Mouse (Mus musculus) layer of hippocampus, postnatal 25 days (tissue): ENCODE measurements around the gene Wdr34. TPM values are rescaled to one million over a fixed set of nuclear protein-coding genes. Genes with fewer than 3 reads are reported as not detected.

Experiments used
- DNase-seq, 2 experiments: peaks; one replicate each; pipeline ENCODE4 v3.0.0; 2022; ENCODE audit warnings: mixed read lengths in 2 of 2, low spot score in 1 of 2; ENCODE audit errors: extremely low spot score in 1 of 2
- microRNA-seq, 2 experiments: library from miRNA; unstranded; fragments of <30 nt; microRNA quantifications; one replicate each; pipeline ENCODE4 v1.2.0; 2021
- total RNA-seq, 2 experiments: library from RNA; stranded (reverse); gene quantifications; 2 replicates each; pipeline ENCODE4 v1.2.3; 2021

Wdr34 gene
- total RNA-seq, 2 experiments from 2014 or later = 32.5 to 33.0 TPM

DNA sequence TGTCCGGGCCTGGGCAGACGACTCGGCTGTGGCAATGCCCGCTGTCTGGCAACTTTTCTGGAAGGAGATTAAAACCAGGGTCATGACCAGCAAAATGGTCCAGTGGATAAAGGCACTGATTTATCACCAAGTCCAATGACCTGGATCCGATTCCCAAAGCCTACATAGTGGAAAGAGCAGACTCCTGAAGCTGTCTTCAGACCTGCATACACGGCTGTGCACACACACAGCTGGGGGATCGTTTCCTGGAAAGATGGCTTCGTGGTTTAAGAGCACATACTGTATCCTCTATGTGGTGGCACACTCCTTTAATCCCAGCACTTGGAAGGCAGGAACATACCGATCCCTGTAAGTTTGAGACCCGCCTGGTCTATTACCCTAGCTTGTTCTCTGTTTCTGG is 10.3 kb downstream of the Wdr34 start:
- DNase-seq = no peak

- no peak for DNase-seq
Observed at GRCm38 (mm10) chr2:30037762-30038161, 10.9 kb downstream of the Wdr34 start.

DNA sequence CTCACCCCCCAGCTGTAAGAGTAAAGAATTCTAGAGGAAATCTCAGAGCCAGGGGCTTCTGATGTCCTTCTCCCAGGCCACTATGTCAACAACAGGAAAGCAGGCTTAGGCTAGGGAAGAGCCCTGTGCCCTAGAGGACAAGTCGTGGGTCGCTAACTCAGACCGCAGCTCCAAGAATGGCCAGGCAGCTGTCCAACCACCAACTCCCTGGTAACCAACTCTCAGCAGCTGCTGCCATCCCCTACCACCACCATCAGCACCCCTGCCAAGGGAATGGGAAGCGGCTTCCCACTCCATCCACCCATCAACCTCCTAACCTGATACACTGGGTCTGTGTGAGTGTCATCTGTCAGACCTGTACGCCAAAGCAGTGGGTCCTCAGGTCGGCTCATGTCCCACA is 15.7 kb downstream of the Wdr34 start:
- no peak for DNase-seq

GRCm38 (mm10) chr2:30032244-30032846 is 16.3 kb downstream of the Wdr34 start:
- DNase-seq = peak in 1 of 2 experiments; percentile 38

GRCm38 (mm10) chr2:30026997-30027396 is 21.7 kb downstream of the Wdr34 start:
- DNase-seq = no peak

GRCm38 (mm10) chr2:30025454-30025853 is 23.2 kb downstream of the Wdr34 start:
- no peak for DNase-seq

DNA sequence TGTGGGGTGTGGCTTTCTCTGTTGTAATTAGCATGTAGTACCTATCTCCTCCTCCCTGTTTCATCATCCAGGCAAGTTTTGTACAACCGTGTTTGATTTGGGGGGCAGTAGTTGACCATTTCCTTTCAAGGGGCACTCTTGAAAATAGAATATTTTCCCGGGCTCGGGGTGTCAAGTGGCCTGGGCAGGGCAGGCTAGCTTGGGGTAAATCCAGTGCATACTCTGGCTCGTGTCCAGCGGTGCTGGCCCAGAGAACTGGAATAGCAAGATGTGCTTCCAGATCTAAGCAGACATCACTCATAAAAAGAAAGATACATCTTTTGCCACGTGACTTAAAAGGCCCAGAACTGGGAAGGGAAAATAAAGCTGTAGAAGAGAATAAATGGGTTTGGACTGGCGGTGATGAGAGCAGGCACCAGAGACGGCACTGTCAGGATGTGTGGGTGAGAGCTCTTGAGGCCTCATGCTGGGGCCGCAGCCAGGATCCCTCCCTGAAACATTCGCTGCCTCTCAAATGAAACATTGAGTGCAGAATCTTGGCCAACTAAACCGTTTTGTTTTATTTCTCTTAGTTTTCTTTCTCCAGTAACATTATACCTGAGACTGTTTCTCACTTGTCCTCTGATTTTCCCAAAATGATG is 34.2 kb downstream of the Wdr34 start:
- no peak for DNase-seq

DNA sequence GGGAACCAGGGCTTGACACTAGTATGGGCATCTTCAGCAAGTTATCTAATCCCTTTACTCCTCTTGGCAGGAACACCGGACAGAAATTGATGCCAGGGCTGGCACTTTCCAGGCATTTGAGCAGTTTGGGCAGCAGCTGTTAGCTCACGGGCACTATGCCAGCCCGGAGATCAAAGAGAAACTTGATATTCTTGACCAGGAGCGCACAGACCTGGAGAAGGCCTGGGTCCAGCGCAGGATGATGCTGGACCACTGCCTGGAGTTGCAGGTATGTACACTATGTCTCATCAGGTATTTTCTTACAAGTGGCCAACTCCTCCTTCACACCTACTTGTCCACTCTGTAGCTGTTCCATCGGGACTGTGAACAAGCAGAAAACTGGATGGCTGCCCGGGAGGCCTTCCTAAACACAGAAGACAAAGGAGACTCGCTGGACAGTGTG is 37.8 kb downstream of the Wdr34 start:
- peak in 1 of 2 experiments; percentile 39 for DNase-seq

- no peak for DNase-seq
Observed at GRCm38 (mm10) chr2:30009101-30009500, 39.6 kb downstream of the Wdr34 start.

GRCm38 (mm10) chr2:29991962-29992361 is 56.7 kb downstream of the Wdr34 start:
- DNase-seq = no peak

Small RNA genes within 50 kb of the gene (microRNA-seq; reads per million reads assigned to microRNA genes)
- 2.4 to 3.7 reads per million in 2 experiments for gene Mir6997

Other genes starting within 250 kb of the Wdr34 start
- gene Slc27a4, start 246.2 kb downstream of the Wdr34 start, total RNA-seq = 10 to 100 TPM; 74.1 to 76.7 TPM
- 10 to 100 TPM; 48.0 to 56.8 TPM for gene Urm1, start 228.8 kb downstream of the Wdr34 start, total RNA-seq
- gene Cercam, start 179.7 kb downstream of the Wdr34 start, total RNA-seq = 1 to 10 TPM; 6.7 to 9.6 TPM
- gene Odf2, start 159.7 kb downstream of the Wdr34 start, total RNA-seq = 100 to 1,000 TPM in 1 of 2 experiments, 10 to 100 TPM in 1; 78.2 to 115 TPM
- gene Gle1, start 113.5 kb downstream of the Wdr34 start, total RNA-seq = 10 to 100 TPM; 37.9 to 39.3 TPM
- 100 to 1,000 TPM; 838 to 951 TPM for gene Sptan1, start 83.3 kb downstream of the Wdr34 start, total RNA-seq
- 100 to 1,000 TPM; 187 to 188 TPM for gene Set, start 8.5 kb upstream of the Wdr34 start, total RNA-seq
- gene Pkn3, start 28.8 kb upstream of the Wdr34 start, total RNA-seq = 1 to 10 TPM; 1.2 to 1.9 TPM
- gene Zdhhc12, start 44.8 kb upstream of the Wdr34 start, total RNA-seq = 10 to 100 TPM in 1 of 2 experiments, 1 to 10 TPM in 1; 9.9 to 11.4 TPM
- gene Zer1, start 75.7 kb upstream of the Wdr34 start, total RNA-seq = 100 to 1,000 TPM; 191 to 213 TPM
- 10 to 100 TPM; 59.0 to 61.6 TPM for gene Tbc1d13, start 84.9 kb upstream of the Wdr34 start, total RNA-seq
- gene Endog, start 122.6 kb upstream of the Wdr34 start, total RNA-seq = 10 to 100 TPM; 22.7 to 25.0 TPM
- 10 to 100 TPM; 35.1 to 35.4 TPM for gene Spout1, start 129.6 kb upstream of the Wdr34 start, total RNA-seq
- gene Kyat1, start 157.0 kb upstream of the Wdr34 start, total RNA-seq = 10 to 100 TPM; 17.1 to 18.4 TPM
- 10 to 100 TPM; 57.1 to 60.7 TPM for gene Lrrc8a, start 188.8 kb upstream of the Wdr34 start, total RNA-seq
- gene Gm28035, start 191.7 kb upstream of the Wdr34 start, total RNA-seq = 1 to 10 TPM; 6.1 to 7.4 TPM
- gene Phyhd1, start 217.3 kb upstream of the Wdr34 start, total RNA-seq = 10 to 100 TPM; 18.6 to 24.8 TPM
- not detected for gene Gm28038, start 232.2 kb upstream of the Wdr34 start, total RNA-seq
- 10 to 100 TPM; 24.3 to 25.7 TPM for gene Dolk, start 237.5 kb upstream of the Wdr34 start, total RNA-seq
- 10 to 100 TPM; 18.7 to 22.0 TPM for gene Nup188, start 237.5 kb upstream of the Wdr34 start, total RNA-seq